Mouse (Mus musculus): Measurements from ENCODE around the gene Lipt2.
A peak's percentile ranks its signal among the peaks of the same experiment; 100 is the strongest.

Lipt2 gene

DNA sequence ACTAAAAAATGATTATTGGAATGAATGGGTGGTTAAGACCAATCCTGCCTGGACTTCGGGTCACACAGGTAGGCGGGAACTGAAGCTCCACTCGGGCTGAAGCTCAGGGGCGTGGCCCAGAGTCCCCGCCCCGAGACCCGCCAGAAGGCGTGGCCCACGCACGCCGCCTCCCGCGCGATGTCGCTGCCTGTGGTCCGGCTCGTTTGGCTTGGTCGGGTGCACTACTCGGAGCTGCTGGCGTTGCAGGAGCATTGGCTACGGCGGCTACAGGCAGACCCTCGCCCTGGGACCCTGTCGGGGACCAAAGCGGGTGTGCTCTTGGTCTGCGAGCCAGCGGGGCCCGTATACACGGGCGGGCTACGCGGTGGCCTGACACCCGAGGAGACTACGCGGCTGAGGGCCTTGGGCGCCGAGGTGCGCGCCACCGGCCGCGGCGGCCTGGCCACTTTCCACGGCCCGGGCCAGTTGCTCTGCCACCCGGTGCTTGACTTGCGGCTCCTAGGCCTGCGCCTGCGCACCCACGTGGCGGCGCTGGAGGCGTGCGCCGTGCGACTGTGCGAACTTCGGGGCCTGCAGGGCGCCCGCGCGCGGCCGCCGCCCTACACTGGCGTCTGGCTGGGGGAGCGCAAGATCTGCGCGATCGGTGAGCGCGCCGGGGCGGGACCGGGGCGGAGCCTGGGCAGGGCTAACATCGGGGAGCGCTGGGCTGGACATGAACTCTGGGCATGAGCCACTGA, at the start of gene Lipt2:
Lipt2 (plus strand) TSS at position 173 of the 737 bp plus-strand sequence.
- DNase-seq (ENCODE audit: low spot score) = peak; percentile 90

DNA sequence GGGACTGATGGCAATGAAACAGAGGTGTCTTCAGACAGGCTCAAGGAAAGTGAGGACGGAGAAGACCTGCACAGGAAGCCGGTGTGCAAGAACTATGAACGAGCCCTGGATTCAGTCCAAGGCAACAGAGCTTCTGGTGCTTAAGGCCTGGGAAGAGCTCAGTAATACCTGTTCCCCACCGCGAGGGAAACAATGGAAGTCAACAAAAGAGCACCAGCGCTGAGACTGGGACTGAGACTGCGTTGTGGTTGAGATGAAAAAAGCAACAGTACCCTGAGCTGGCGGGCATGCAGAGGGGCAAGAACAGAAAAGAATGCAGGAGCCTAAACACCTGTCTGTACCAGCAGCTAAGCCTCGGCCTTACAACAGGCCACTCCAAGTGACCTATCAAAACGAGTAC, 47.6 kb upstream of the Lipt2 start:
- DNase-seq (ENCODE audit: low spot score) = no peak

DNA sequence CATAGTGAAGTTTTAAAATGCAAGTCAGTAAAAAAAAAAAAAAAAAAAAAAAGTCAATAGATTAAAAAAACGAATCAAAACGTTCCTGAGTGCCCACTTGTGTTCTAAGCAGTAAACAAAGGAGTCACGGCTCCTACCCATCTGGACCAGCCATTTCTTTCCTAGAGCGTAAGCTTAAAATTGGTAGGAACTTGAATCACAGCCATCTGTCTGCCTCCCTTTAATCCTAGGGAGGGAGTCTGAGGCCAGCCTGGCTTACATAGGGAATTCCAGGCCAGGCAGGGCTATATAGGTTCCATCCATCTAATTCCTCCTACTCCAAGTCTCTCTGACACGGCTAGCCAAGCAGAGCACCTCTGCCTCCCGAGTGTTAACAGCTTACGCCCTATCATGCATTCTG, 45.3 kb upstream of the Lipt2 start:
- no peak for DNase-seq (ENCODE audit: low spot score)

DNA sequence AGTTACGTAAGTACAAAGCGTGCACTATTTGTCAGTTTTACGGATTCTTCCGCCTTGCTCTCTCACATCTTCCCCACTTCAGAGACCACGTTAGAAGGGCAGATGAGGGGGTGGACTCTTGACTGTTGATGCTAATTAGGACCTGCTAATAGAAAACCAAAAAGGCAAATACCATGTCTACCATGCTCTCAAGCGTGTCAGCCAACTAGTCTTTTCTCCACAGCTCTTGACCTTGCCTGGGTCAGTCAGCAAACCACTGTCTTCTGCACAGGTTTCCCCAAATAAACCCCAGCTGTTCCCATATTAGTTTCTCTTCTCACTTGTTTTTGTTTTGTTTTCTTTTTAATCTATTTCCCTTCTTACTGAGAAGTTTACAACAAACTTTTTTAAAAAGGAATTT, 44.8 kb upstream of the Lipt2 start:
- DNase-seq (ENCODE audit: low spot score) = no peak

DNA sequence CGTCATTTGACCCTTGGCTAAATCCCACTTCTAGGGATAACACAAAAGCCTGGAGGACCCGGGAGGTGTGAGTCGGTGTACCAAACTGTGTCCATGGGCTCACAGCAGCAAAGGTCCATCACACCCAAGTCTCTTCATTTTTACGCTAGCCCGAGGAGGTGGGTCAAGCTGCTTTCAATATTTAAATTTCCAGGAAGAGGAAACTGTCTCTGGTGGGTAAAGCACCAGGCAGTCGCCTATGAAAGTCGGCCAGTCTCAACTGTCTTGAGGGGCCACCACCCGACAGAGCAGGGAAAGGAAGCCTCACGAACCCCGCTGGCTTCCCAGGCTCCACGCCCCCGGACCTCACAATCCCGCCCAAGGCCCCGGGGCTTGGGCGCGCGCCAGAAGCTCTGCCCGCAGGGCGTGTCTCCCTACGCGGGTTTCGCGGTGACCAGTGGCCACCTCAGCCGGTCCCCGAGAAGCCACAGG, 38.3 kb upstream of the Lipt2 start:
- DNase-seq (ENCODE audit: low spot score) = no peak

GRCm38 (mm10) chr7:100121376-100121789, 37.7 kb upstream of the Lipt2 start, which contains the start of gene Pold3:
TSS of gene Pold3 (minus strand) at chr7:100121565.
- peak; percentile 100 for DNase-seq (ENCODE audit: low spot score)

DNA sequence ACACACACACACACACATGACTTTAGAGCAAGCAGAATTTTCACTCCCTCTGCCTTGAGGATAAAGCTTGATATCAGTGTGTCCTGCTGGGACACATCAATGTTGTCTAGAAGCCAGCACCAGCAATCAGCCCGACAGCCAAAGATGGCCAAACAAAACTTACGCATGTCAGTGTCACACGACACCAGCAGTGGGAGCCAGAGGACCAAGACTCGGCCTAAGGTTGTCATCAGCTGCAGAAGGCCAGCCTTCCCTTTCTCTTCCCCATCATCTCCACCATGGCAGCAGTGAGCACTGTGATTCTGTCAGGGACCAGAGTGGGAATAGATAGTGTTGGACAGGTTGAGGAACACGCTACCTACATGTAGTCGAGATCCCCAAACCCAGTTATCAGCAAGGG, 35.6 kb upstream of the Lipt2 start:
- no peak for DNase-seq (ENCODE audit: low spot score)

DNA sequence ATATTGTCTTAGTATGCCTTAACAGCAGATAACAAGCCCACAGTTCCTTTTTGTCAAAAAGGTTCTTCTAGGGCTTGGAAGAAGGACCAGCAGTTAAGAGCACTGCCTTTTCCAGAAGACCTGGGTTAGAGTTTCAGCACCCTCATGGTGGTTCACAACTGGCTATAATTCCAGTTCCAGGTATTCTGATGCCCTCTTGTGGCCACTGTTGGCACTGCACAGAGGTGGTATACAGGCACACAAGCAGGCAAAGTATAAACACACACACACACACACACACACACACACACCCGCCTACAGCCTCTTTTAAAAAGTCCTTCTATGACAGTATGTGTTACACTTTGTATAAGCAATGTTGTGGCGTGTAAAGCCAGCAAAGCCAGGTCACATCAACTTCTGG, 34.9 kb upstream of the Lipt2 start:
- no peak for DNase-seq (ENCODE audit: low spot score)

DNA sequence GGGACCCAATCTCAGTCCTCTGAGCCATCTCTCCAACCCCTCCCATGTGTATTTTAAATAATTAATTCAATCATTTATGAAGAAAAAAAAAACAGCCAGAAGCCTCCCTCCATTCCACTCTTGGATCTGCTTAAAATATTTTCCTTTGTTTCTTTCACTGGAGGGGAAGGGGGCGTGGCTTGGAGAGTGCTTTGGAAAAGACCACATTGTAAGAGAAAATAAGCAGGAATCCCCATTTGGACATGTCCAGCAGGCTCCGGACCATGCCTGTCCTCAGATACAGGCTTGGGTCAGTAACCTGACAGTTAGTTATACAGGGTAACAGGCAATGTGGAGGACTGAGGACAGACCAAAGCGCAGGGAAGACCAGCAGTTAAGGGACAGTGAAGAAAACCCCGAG, 33.9 kb upstream of the Lipt2 start:
- no peak for DNase-seq (ENCODE audit: low spot score)

DNA sequence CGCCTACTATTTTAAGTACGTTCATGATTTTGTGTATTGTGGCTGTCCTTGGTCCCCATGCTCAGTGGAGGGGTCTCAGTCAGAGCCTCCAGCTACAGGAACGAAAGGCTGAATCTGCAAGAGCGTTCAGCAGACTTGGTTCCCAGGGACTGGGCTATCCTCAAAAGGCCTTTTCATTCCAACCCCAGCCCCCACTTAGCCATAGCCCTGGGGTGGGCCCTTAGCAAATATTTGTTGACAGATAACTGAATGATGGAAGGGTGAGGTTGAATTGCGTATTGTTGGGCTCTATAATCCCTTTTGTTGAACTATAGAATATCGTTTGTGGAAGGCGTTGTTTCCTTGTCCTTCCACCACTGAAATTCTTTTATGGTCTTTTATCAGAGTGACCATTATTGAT, 32.6 kb upstream of the Lipt2 start:
- no peak for DNase-seq (ENCODE audit: low spot score)

- DNase-seq (ENCODE audit: low spot score) = no peak
These were observed 30.6 kb upstream of the Lipt2 start for GRCm38 (mm10) chr7:100128262-100129041.

DNA sequence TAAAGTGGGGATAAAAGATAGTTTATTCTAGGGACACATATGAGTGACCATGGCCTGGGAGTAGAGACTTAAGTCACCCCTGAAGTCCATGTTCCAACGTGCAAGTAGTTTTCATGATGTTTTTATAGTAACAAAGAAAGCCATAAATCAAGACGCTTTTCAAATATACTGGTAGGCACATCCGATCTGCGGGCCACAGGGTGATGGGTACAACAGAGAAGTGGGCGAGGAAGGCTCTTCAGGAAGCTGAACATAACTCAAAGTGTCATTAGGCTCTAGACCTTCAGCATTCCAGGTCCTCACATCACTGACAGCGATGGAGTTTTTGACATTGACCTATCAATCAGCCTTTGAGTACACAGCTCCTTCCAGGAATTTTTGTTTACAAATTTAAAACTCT, 28.5 kb upstream of the Lipt2 start:
- no peak for DNase-seq (ENCODE audit: low spot score)

- no peak for DNase-seq (ENCODE audit: low spot score)
These were observed 26.7 kb upstream of the Lipt2 start for GRCm38 (mm10) chr7:100132379-100132778.

- no peak for DNase-seq (ENCODE audit: low spot score)
These were observed 22.0 kb upstream of the Lipt2 start for GRCm38 (mm10) chr7:100137038-100137437.

GRCm38 (mm10) chr7:100138075-100138474, 21.0 kb upstream of the Lipt2 start:
- no peak for DNase-seq (ENCODE audit: low spot score)

- no peak for DNase-seq (ENCODE audit: low spot score)
These were observed 18.5 kb upstream of the Lipt2 start for GRCm38 (mm10) chr7:100140591-100140990.

- no peak for DNase-seq (ENCODE audit: low spot score)
These were observed 10.5 kb upstream of the Lipt2 start for GRCm38 (mm10) chr7:100148586-100148985.

- DNase-seq (ENCODE audit: low spot score) = no peak
These were observed 9.0 kb upstream of the Lipt2 start for GRCm38 (mm10) chr7:100150086-100150485.

- DNase-seq (ENCODE audit: low spot score) = no peak
These were observed 8.5 kb upstream of the Lipt2 start for GRCm38 (mm10) chr7:100150626-100151025.

DNA sequence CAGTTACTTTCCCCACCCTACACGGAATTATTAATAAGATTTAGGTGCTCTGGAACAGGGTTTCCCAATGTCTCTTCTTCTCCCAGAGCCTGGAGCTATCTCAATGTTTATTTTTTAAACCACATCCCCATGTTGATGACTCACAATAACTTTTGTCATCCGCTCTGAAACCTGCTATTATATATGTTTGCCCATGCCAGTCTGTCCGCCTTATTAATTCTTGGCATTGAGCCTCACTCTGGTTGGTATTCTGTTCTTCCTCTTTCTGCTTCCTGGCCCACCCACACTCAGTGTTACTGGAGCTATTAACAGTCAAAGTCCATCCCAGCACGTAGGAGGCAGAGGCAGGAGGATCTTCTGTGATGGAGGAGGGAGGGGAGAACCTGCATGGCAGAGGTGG, 1.4 kb upstream of the Lipt2 start:
- DNase-seq (ENCODE audit: low spot score) = no peak

GRCm38 (mm10) chr7:100160006-100160405, 929 bp downstream of the Lipt2 start:
- DNase-seq (ENCODE audit: low spot score) = no peak

- DNase-seq (ENCODE audit: low spot score) = no peak
These were observed 4.4 kb downstream of the Lipt2 start for GRCm38 (mm10) chr7:100163506-100163905.

DNA sequence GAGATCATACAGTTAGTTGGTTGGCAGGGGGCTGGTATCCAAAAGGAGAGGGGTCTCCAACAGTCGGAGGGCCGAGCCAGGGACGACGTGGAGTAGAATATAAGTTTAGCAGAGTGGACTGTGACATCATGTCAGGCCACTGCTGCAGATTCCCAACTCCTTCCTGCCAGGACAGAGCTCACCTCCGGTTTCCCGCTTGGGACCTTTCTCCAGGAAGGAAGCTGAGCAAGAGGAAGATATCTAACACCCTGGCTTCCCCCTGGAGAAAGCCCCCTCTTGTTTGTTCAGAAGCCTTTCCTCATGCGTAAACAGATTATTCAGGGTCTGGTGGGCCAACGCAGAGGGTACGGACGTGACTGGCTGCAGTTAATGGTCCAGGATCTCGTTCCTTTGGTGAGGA, 9.6 kb downstream of the Lipt2 start:
- DNase-seq (ENCODE audit: low spot score) = no peak
